Mouse (Mus musculus): ENCODE measurements around the gene Yif1b. TPM values are rescaled to one million over a fixed set of nuclear protein-coding genes. Genes with fewer than 3 reads are reported as not detected.
A peak's percentile ranks its signal among the peaks of the same experiment; 100 is the strongest.

The Yif1b gene
- polyA plus RNA-seq, 1 experiment from 2014 or later: 96.2 TPM

GRCm38 (mm10) chr7:29214236-29214635 lies 23.9 kb upstream of the Yif1b start:
- no peaks in the 10 kb centered on the region for H3K4me1 ChIP-seq (ENCODE audit: control insufficient read depth, insufficient read depth, low read length)
- no peak overlapping the region for H3K9ac ChIP-seq (ENCODE audit: low read length)
- no peaks in the 10 kb centered on the region for H3K9me3 ChIP-seq (replicated peaks; ENCODE audit: control insufficient read depth, low read length)
- WGBS: 73% methylated on average over 2 of the region's 2 CpGs
- no peaks in the 10 kb centered on the region for H3K36me3 ChIP-seq (ENCODE audit: control insufficient read depth, insufficient read depth, low read length)
- no peak for ATAC-seq
- no peaks in the 10 kb centered on the region for H3K27me3 ChIP-seq (replicated peaks; ENCODE audit: control insufficient read depth, insufficient read depth, low read length)
- H3K27ac ChIP-seq (ENCODE audit: low read depth, low read length): no peak overlapping the region
- H3K4me2 ChIP-seq (ENCODE audit: low read length): peak overlapping the region; percentile 44; the same call in 1 of the 2 replicates
- no peak overlapping the region for H3K4me3 ChIP-seq (ENCODE audit: low read depth, low read length)
- no peak for DNase-seq (ENCODE audit: low spot score)

GRCm38 (mm10) chr7:29214846-29215245 lies 23.3 kb upstream of the Yif1b start:
- ATAC-seq: no peak
- H3K36me3 ChIP-seq (ENCODE audit: control insufficient read depth, insufficient read depth, low read length): no peaks in the 10 kb centered on the region
- no peak overlapping the region for H3K9ac ChIP-seq (ENCODE audit: low read length)
- DNase-seq (ENCODE audit: low spot score): no peak
- H3K4me1 ChIP-seq (ENCODE audit: control insufficient read depth, insufficient read depth, low read length): no peaks in the 10 kb centered on the region
- H3K4me2 ChIP-seq (ENCODE audit: low read length): no peak overlapping the region
- WGBS: 48% methylated on average over 15 of the region's 15 CpGs
- no peaks in the 10 kb centered on the region for H3K27me3 ChIP-seq (replicated peaks; ENCODE audit: control insufficient read depth, insufficient read depth, low read length)
- no peak overlapping the region for H3K4me3 ChIP-seq (ENCODE audit: low read depth, low read length)
- H3K27ac ChIP-seq (ENCODE audit: low read depth, low read length): no peak overlapping the region
- no peaks in the 10 kb centered on the region for H3K9me3 ChIP-seq (replicated peaks; ENCODE audit: control insufficient read depth, low read length)

GRCm38 (mm10) chr7:29224756-29225394 lies 13.3 kb upstream of the Yif1b start:
- no peak for ATAC-seq
- WGBS: 12% methylated on average over 16 of the region's 16 CpGs

GRCm38 (mm10) chr7:29225520-29225919 lies 12.6 kb upstream of the Yif1b start:
- Histone ChIP-seq H3K36me3 (ENCODE audit: control insufficient read depth, insufficient read depth, low read length) (no peaks in the 10 kb centered on the region), H3K27ac (ENCODE audit: low read depth, low read length) (no peak overlapping the region), H3K9me3 (replicated peaks; ENCODE audit: control insufficient read depth, low read length) (no peaks in the 10 kb centered on the region), H3K4me1 (ENCODE audit: control insufficient read depth, insufficient read depth, low read length) (peaks cover 4% of the 10 kb centered on the region; the same call in 1 of the 2 replicates), H3K4me3 (ENCODE audit: low read depth, low read length) (no peak overlapping the region), H3K27me3 (replicated peaks; ENCODE audit: control insufficient read depth, insufficient read depth, low read length) (no peaks in the 10 kb centered on the region; the same call in 1 of the 2 replicates), H3K4me2 (ENCODE audit: low read length) (no peak overlapping the region; the same call in 1 of the 2 replicates), H3K9ac (ENCODE audit: low read length) (no peak overlapping the region)
- 76% methylated on average over 13 of the region's 13 CpGs for WGBS
- no peak for ATAC-seq
- DNase-seq (ENCODE audit: low spot score): no peak

More at GRCm38 (mm10) chr7:29224756-29225394, 13.3 kb upstream of the Yif1b start:
- no peak overlapping the region for H3K4me3 ChIP-seq (ENCODE audit: low read depth, low read length)
- H3K9ac ChIP-seq (ENCODE audit: low read length): peak overlapping the region; percentile 18; the same call in 1 of the 2 replicates
- H3K9me3 ChIP-seq (replicated peaks; ENCODE audit: control insufficient read depth, low read length): no peaks in the 10 kb centered on the region
- no peak for DNase-seq (ENCODE audit: low spot score)
- H3K27ac ChIP-seq (ENCODE audit: low read depth, low read length): no peak overlapping the region
- H3K36me3 ChIP-seq (ENCODE audit: control insufficient read depth, insufficient read depth, low read length): no peaks in the 10 kb centered on the region
- no peak overlapping the region; the same call in 1 of the 2 replicates for H3K4me2 ChIP-seq (ENCODE audit: low read length)
- no peaks in the 10 kb centered on the region for H3K27me3 ChIP-seq (replicated peaks; ENCODE audit: control insufficient read depth, insufficient read depth, low read length)
- peaks cover 4% of the 10 kb centered on the region; the same call in 1 of the 2 replicates for H3K4me1 ChIP-seq (ENCODE audit: control insufficient read depth, insufficient read depth, low read length)

GRCm38 (mm10) chr7:29228202-29228601 lies 9.9 kb upstream of the Yif1b start:
- no peak overlapping the region for H3K9ac ChIP-seq (ENCODE audit: low read length)
- 81% methylated on average over 4 of the region's 4 CpGs for WGBS
- no peak overlapping the region for H3K4me2 ChIP-seq (ENCODE audit: low read length)
- no peak for DNase-seq (ENCODE audit: low spot score)
- no peak overlapping the region for H3K27ac ChIP-seq (ENCODE audit: low read depth, low read length)
- H3K4me3 ChIP-seq (ENCODE audit: low read depth, low read length): no peak overlapping the region
- no peaks in the 10 kb centered on the region for H3K9me3 ChIP-seq (replicated peaks; ENCODE audit: control insufficient read depth, low read length)
- H3K36me3 ChIP-seq (ENCODE audit: control insufficient read depth, insufficient read depth, low read length): no peaks in the 10 kb centered on the region
- H3K4me1 ChIP-seq (ENCODE audit: control insufficient read depth, insufficient read depth, low read length): peaks cover 7% of the 10 kb centered on the region; the same call in 1 of the 2 replicates
- H3K27me3 ChIP-seq (replicated peaks; ENCODE audit: control insufficient read depth, insufficient read depth, low read length): peaks cover 24% of the 10 kb centered on the region
- no peak for ATAC-seq

- H3K36me3 ChIP-seq (ENCODE audit: control insufficient read depth, insufficient read depth, low read length): no peaks in the 10 kb centered on the region
- no peak overlapping the region for H3K4me2 ChIP-seq (ENCODE audit: low read length)
- H3K9ac ChIP-seq (ENCODE audit: low read length): no peak overlapping the region
- no peak overlapping the region for H3K4me3 ChIP-seq (ENCODE audit: low read depth, low read length)
- ATAC-seq (no peak), DNase-seq (ENCODE audit: low spot score) (no peak)
- H3K9me3 ChIP-seq (replicated peaks; ENCODE audit: control insufficient read depth, low read length): no peaks in the 10 kb centered on the region
- WGBS: 17% methylated on average over 3 of the region's 3 CpGs
- no peak overlapping the region for H3K27ac ChIP-seq (ENCODE audit: low read depth, low read length)
- 0 out of 2 replicates have a peak, but pooled peaks cover 3% of the 10 kb centered on the region for H3K4me1 ChIP-seq (ENCODE audit: control insufficient read depth, insufficient read depth, low read length)
- H3K27me3 ChIP-seq (replicated peaks; ENCODE audit: control insufficient read depth, insufficient read depth, low read length): peaks cover 24% of the 10 kb centered on the region
Measured at GRCm38 (mm10) chr7:29230560-29230959, 7.6 kb upstream of the Yif1b start.

GRCm38 (mm10) chr7:29231517-29231916 lies 6.6 kb upstream of the Yif1b start:
- no peak overlapping the region for H3K4me3 ChIP-seq (ENCODE audit: low read depth, low read length)
- 61% methylated on average over 3 of the region's 3 CpGs for WGBS

GRCm38 (mm10) chr7:29232247-29233013 lies 5.7 kb upstream of the Yif1b start, which contains the start of gene Kcnk6:
Kcnk6 (minus strand) TSS chr7:29232515.
- Histone ChIP-seq H3K36me3 (ENCODE audit: control insufficient read depth, insufficient read depth, low read length) (no peaks in the 10 kb centered on the region), H3K4me2 (ENCODE audit: low read length) (peak within 1 kb of the TSS; percentile 80), H3K9me3 (replicated peaks; ENCODE audit: control insufficient read depth, low read length) (no peaks in the 10 kb centered on the region), H3K4me3 (ENCODE audit: low read depth, low read length) (peak within 1 kb of the TSS; percentile 37), H3K27me3 (replicated peaks; ENCODE audit: control insufficient read depth, insufficient read depth, low read length) (peaks cover 24% of the 10 kb centered on the region), H3K9ac (ENCODE audit: low read length) (peak within 1 kb of the TSS; percentile 54; the same call in 1 of the 2 replicates), H3K4me1 (ENCODE audit: control insufficient read depth, insufficient read depth, low read length) (0 out of 2 replicates have a peak, but pooled peaks cover 3% of the 10 kb centered on the region), H3K27ac (ENCODE audit: low read depth, low read length) (no peak within 1 kb of the TSS)
- WGBS: under 1% methylated on average over 62 of the region's 62 CpGs
- DNase-seq (ENCODE audit: low spot score): no peak
- no peak for ATAC-seq

More at GRCm38 (mm10) chr7:29231517-29231916, 6.6 kb upstream of the Yif1b start:
- Histone ChIP-seq H3K4me1 (ENCODE audit: control insufficient read depth, insufficient read depth, low read length) (0 out of 2 replicates have a peak, but pooled peaks cover 3% of the 10 kb centered on the region), H3K36me3 (ENCODE audit: control insufficient read depth, insufficient read depth, low read length) (no peaks in the 10 kb centered on the region), H3K9me3 (replicated peaks; ENCODE audit: control insufficient read depth, low read length) (no peaks in the 10 kb centered on the region), H3K4me2 (ENCODE audit: low read length) (no peak overlapping the region), H3K9ac (ENCODE audit: low read length) (no peak overlapping the region), H3K27me3 (replicated peaks; ENCODE audit: control insufficient read depth, insufficient read depth, low read length) (peaks cover 24% of the 10 kb centered on the region), H3K27ac (ENCODE audit: low read depth, low read length) (no peak overlapping the region)
- DNase-seq (ENCODE audit: low spot score): no peak
- ATAC-seq: no peak
